Mouse (Mus musculus): ENCODE data around the gene Bicdl1. TPM values are rescaled to one million over a fixed set of nuclear protein-coding genes. Genes with fewer than 3 reads are reported as not detected.
A peak's percentile ranks its signal among the peaks of the same experiment; 100 is the strongest.

Bicdl1 gene
- polyA plus RNA-seq, 1 experiment = 186 TPM

- DNase-seq (ENCODE audit: extremely low spot score in 1 of 2, low spot score in 1 of 2) = no peak
Measured at GRCm38 (mm10) chr5:115671846-115672245, 59.6 kb downstream of the Bicdl1 start.

- no peak for DNase-seq (ENCODE audit: extremely low spot score in 1 of 2, low spot score in 1 of 2)
Measured at GRCm38 (mm10) chr5:115670406-115670805, 61.0 kb downstream of the Bicdl1 start.

DNA sequence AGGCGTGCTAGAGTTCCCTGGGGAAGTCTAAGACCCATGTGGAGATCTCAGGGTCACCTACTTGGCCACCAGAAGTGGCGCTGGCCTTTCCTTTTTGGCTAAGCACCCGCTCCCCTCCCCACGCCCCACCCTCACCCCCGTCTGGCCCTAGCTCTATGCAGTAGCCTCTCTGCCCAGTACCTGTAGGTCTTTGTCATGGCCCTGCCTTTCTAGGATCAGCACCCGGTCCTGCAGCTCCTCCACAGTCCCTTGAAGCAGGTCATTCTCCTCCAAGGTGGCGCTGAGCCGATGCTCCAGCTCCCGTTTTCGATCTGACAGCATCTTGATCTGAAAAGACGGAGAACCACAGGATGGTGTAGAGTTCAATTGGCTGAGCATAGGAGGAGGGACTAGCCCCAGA, 61.4 kb downstream of the Bicdl1 start:
- DNase-seq (ENCODE audit: extremely low spot score in 1 of 2, low spot score in 1 of 2) = no peak

DNA sequence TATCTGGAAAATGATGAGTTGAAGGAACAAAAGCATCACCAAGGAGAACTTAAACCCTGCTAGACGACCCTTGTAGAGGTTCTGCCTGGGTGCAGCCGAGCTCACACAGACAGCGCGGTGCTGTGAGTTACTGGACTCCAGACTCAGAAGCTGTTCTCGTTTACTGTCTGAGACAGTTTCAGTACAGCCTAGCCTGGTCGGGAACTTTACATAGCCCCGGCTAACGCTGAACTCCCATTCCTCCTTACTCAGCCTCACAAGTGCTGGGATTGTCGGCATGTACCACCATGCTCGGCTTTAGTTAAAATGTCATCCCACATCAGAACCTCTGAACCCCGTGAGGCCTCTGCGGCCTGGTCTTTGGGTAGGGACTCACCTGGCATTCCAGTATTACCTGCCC, 62.4 kb downstream of the Bicdl1 start:
- DNase-seq (ENCODE audit: extremely low spot score in 1 of 2, low spot score in 1 of 2) = no peak

- no peak for DNase-seq (ENCODE audit: extremely low spot score in 1 of 2, low spot score in 1 of 2)
Measured at GRCm38 (mm10) chr5:115667894-115668293, 63.5 kb downstream of the Bicdl1 start.

GRCm38 (mm10) chr5:115667210-115667609, 64.2 kb downstream of the Bicdl1 start:
- DNase-seq (ENCODE audit: extremely low spot score in 1 of 2, low spot score in 1 of 2) = no peak

DNA sequence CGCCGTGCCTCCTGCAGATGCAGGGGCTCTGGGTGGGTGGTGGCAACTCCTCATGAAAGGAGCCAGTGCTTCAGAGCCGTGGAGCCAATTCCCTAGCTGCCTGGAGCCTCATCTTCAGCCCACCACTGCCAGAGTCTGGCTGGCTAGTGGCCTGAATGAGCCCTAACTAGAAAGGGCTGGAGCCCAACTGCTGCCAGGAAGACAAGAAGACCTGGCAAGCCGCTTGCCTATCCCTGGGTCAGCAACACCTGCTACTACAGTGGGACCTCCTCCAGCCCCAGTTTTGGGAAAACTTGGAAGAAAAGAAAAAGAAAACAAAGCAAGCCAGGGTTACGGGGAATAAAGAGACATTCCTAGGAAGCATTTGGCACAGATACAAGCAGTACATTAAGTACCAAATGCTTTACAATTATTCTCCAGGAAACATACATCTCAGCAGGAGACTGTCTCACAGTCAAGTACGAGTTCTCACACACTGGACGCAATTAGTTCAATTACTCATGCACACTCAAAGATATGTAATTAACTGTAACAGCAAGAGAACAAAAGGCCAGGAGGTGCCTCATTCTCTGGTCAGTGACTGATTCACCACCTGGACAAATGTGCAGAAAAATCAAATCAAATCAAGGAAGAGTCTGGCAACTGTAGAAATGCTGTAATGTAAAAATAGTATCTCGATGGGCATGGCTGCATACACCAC, 64.9 kb downstream of the Bicdl1 start:
- DNase-seq (ENCODE audit: extremely low spot score in 1 of 2, low spot score in 1 of 2) = no peak

GRCm38 (mm10) chr5:115662658-115663057, 68.8 kb downstream of the Bicdl1 start:
- DNase-seq (ENCODE audit: extremely low spot score in 1 of 2, low spot score in 1 of 2) = no peak

- no peak for DNase-seq (ENCODE audit: extremely low spot score in 1 of 2, low spot score in 1 of 2)
Measured at GRCm38 (mm10) chr5:115658352-115658751, 73.1 kb downstream of the Bicdl1 start.

- no peak for DNase-seq (ENCODE audit: extremely low spot score in 1 of 2, low spot score in 1 of 2)
Measured at GRCm38 (mm10) chr5:115657234-115657633, 74.2 kb downstream of the Bicdl1 start.

DNA sequence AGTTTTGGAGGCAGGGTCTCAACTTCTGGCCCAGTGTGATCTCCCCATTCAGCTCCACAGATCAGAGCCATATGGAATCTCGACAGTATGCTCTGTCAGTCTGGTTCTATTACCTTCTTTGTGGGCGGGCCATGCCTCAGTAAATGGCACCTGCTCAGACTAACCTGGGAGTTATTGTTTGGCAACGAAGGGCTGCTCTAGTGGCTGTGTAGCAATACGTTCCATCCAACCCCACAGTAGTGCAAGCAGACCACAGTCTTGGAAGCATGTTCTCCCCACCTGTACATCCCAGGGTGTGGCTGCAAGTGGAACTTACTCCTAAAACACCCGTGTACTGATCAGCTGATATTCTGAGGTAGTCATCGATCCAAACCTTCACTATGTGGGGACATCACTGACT, 74.7 kb downstream of the Bicdl1 start:
- no peak for DNase-seq (ENCODE audit: extremely low spot score in 1 of 2, low spot score in 1 of 2)

DNA sequence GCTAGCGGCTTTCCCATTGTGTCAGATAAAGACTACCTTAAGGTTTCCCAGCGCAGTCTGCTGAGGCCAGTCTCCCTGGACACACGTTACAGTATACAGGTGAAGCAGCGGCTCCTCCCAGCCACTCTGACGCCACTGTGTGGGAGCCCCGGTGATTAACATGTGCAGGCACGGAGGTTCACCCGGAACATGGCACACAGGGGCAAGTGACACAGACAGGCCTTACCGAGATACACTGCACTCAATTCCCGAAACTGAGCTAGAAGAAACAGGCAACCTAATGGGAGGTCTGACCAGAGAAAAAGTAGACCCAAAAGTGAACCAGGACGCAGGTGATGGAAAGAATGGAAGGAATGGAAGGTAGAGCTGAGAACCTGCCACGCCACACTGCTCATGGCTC, 77.6 kb downstream of the Bicdl1 start:
- DNase-seq (ENCODE audit: extremely low spot score in 1 of 2, low spot score in 1 of 2) = no peak

DNA sequence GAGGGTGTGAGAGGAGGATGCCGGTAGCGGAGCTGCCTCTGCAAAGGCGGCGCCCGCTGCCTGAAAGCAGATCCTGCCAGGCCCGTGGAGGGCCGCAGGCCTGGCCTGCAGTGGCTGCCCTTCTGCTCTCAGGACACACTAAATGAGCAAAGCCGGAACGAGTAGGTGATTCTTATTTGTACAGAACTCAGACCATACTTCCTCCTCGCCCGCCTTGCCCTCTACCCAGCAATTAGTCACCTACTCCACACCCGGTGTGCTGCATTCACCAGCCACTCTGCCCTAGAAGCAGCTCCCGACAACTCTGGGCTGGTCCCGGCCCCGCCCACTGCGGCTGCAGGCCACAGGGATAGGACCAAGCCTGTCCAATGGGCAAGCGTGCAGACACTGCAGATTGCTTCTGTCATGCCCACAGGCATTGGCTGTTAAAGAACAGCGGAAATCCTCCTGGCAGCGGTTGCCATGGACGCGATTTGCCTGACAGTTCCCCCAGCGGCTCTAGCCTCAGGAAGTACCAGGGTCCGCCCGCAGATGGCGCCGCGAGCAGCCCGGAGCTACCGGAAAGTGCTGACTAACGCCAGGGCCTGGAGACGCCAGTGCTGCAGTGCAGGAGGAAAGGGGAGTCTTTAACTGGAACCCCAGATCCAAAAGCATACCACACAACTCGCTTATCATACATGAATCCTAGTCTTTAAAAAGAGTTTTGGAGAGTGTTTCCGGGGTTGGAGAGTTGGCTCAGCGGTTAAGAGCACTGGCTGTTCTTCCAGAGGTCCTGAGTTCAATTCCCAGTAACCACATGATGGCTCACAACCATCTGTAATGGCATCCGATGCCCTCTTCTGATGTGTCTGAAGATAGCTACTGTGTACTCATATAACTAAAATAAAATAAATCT, 78.5 kb downstream of the Bicdl1 start:
- peak; percentile 99 to 100 for DNase-seq (ENCODE audit: extremely low spot score in 1 of 2, low spot score in 1 of 2)

DNA sequence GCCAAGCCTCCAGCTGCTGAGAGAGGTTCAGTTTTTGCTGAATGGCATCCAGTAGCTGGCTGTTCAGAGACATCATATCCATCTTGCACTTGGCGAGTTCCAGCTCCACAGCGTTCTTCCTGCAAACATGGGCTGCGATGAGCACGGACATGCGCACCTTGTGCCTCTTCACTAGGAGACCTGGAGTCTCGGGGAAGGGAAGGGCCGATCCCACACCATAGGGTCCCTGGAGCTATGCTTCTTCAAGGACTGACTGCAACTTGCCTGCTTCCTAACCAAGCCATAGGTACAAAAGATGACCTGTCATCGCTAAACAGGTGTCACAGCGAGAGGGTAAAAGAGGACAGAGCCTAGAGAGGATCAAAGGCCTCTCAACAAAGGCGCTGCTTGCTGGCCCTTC, 79.6 kb downstream of the Bicdl1 start:
- DNase-seq (ENCODE audit: extremely low spot score in 1 of 2, low spot score in 1 of 2) = no peak

GRCm38 (mm10) chr5:115650885-115651284, 80.5 kb downstream of the Bicdl1 start:
- DNase-seq (ENCODE audit: extremely low spot score in 1 of 2, low spot score in 1 of 2) = no peak

- no peak for DNase-seq (ENCODE audit: extremely low spot score in 1 of 2, low spot score in 1 of 2)
Measured at GRCm38 (mm10) chr5:115649699-115650098, 81.7 kb downstream of the Bicdl1 start.

DNA sequence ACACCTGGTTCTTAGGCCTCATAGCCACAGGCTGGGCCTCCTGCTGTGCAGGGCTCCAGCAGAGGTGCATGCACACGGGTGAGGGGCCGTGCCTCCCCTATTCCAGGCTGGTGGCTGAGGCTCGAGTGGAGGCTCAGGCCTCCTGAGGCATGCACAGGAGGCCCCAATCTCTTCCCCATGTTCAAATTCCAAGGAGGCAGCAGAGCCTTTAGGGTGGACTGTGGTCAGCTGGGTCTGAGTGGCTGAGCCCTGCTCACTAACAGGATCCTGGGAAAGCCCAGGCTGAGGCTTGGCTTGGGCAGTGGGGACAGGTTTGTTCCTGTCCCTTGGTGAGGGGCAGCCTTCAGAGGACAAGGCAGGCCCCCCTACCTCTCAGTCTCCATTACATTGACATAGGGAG, 82.5 kb downstream of the Bicdl1 start:
- DNase-seq (ENCODE audit: extremely low spot score in 1 of 2, low spot score in 1 of 2) = no peak

DNA sequence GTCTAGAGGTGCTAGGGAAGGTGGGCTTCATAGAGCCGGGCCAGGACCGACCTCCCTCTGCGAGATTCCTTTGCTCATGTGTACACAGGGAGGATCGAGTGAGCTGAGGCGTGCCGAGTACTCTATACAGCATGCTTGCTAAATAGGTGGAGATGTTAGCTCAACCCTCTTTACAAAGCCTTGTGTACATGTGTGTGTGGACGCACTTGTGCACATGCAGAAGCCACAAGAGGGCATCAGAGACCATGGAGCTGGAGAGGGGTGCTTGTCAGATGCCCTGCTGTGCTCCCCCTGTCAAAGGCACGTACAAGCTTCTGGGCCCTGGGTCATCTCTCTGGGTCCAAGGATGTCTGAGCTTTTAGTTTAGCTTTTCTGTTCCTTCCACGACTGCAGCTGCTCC, 87.2 kb downstream of the Bicdl1 start:
- no peak for DNase-seq (ENCODE audit: extremely low spot score in 1 of 2, low spot score in 1 of 2)

- DNase-seq (ENCODE audit: extremely low spot score in 1 of 2, low spot score in 1 of 2) = no peak
Measured at GRCm38 (mm10) chr5:115635536-115635935, 95.9 kb downstream of the Bicdl1 start.

GRCm38 (mm10) chr5:115634046-115634445, 97.4 kb downstream of the Bicdl1 start:
- no peak for DNase-seq (ENCODE audit: extremely low spot score in 1 of 2, low spot score in 1 of 2)

DNA sequence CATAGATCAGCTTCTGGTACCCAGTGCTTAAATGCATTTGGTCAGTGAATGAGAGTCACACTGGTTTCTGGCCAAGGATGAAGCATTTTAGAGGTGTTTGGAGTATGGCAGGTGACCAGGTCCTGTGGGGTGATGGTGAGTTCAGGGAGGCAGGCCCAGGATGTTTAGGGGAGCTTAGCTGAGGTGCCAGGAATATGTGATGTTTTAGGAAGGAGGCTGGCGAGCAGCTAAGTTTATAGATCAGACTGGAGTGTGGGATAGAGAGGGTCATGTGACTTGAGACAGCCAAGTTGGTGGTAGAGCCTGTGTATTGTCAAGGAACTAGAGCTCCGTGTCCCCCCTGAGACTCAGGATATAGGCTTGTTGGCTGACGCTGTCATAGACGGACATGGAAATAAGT, 98.4 kb downstream of the Bicdl1 start:
- DNase-seq (ENCODE audit: extremely low spot score in 1 of 2, low spot score in 1 of 2) = no peak

DNA sequence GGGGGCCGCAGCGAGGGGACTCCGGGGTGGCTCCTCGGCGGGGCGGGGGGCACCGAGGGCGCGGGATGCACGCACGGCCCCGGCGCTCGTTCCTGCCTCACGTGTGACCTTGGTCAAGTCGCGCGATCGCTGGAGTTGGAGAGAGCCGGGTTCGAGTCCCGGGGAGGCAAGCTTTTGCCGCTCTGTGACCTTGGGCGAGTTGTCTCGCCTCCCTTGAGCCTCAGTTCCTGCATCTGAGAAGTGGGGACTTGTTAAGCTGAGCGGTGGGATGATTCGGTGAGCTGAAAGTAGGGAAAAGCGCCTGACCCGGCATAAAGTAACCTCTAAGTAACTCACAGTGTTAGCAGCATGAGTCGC, 99.1 kb downstream of the Bicdl1 start:
- DNase-seq (ENCODE audit: extremely low spot score in 1 of 2, low spot score in 1 of 2) = no peak

Measured in frontal cortex, adult 2 months (tissue).